Comparison of ENCODE assay signal across 8 mouse cellular contexts in genomic region chr15:80092041-80092441, GRCm38 (mm10). TPM values are rescaled to one million over a fixed set of nuclear protein-coding genes. Genes with fewer than 3 reads are reported as not detected.
DNase-seq lines count a peak whose midpoint lies in the region; ATAC-seq and TF ChIP-seq lines count a peak whose summit lies in the region.

No protein-coding gene starts in this region.

- H3K27ac ChIP-seq in layer of hippocampus, adult 2 months: peak overlapping the region; percentile 92
- peak overlapping the region; percentile 97 for H3K27ac ChIP-seq in cortical plate, adult 2 months (ENCODE audit: insufficient read depth, low read length)
- H3K27ac ChIP-seq in intestine, embryonic 16.5 days (ENCODE audit: low read length): no peak overlapping the region
- H3K27ac ChIP-seq in neural tube, embryonic 15.5 days (replicated peaks): peak overlapping the region; percentile 70; the same call in 1 of the 2 replicates

- H3K4me2 ChIP-seq in intestine, embryonic 16.5 days (ENCODE audit: low read depth, low read length): peak overlapping the region; percentile 85
- H3K4me2 ChIP-seq in neural tube, embryonic 15.5 days: peak overlapping the region; percentile 72

- peak overlapping the region; percentile 80 for H3K9ac ChIP-seq in intestine, embryonic 16.5 days (ENCODE audit: low read depth, low read length)
- H3K9ac ChIP-seq in neural tube, embryonic 15.5 days (replicated peaks): peak overlapping the region; percentile 76

- DNase-seq in layer of hippocampus, adult 2 months (ENCODE audit: low spot score in 2 of 2): no peak
- no peak for DNase-seq in layer of hippocampus, adult 9-11 months
- no peak for DNase-seq in adrenal gland, adult 18-20 months (ENCODE audit: low spot score in 2 of 2)
- no peak for DNase-seq in urinary bladder, postnatal 14 days (ENCODE audit: low spot score)
- no peak for DNase-seq in thymus, postnatal 10 days (ENCODE audit: low spot score in 2 of 2)

- H3K27me3 ChIP-seq in intestine, embryonic 16.5 days (replicated peaks; ENCODE audit: control insufficient read depth, insufficient read depth, low read length): peaks cover 19% of the 10 kb centered on the region
- no peaks in the 10 kb centered on the region for H3K27me3 ChIP-seq in neural tube, embryonic 15.5 days (replicated peaks)

- no peaks in the 10 kb centered on the region for H3K36me3 ChIP-seq in intestine, embryonic 16.5 days (ENCODE audit: control insufficient read depth, insufficient read depth, low read length)
- no peaks in the 10 kb centered on the region for H3K36me3 ChIP-seq in neural tube, embryonic 15.5 days

- H3K9me3 ChIP-seq in intestine, embryonic 16.5 days (ENCODE audit: control insufficient read depth, low read length): no peaks in the 10 kb centered on the region
- H3K9me3 ChIP-seq in neural tube, embryonic 15.5 days (replicated peaks): no peaks in the 10 kb centered on the region

- H3K4me1 ChIP-seq in cortical plate, adult 2 months (ENCODE audit: control insufficient read depth, insufficient read depth, low read length): peaks cover 6% of the 10 kb centered on the region
- H3K4me1 ChIP-seq in intestine, embryonic 16.5 days (ENCODE audit: control insufficient read depth, insufficient read depth, low read length): peaks cover 14% of the 10 kb centered on the region
- peaks cover 40% of the 10 kb centered on the region for H3K4me1 ChIP-seq in neural tube, embryonic 15.5 days

- no peak for TF ChIP-seq CTCF in layer of hippocampus, adult 2 months (conservative IDR thresholded peaks at IDR 0.05)
- TF ChIP-seq CTCF in cortical plate, adult 2 months (IDR thresholded peaks at IDR 0.05; ENCODE audit: extremely low read depth, insufficient read depth, low read length): no peak

- no peak for ATAC-seq in intestine, embryonic 16.5 days
- ATAC-seq in neural tube, embryonic 15.5 days (ENCODE audit: low FRiP score): no peak

- H3K4me3 ChIP-seq in layer of hippocampus, adult 2 months: peak overlapping the region; percentile 94
- H3K4me3 ChIP-seq in cortical plate, adult 2 months (ENCODE audit: insufficient read depth, low read length): peak overlapping the region; percentile 98
- peak overlapping the region; percentile 70 for H3K4me3 ChIP-seq in intestine, embryonic 16.5 days (ENCODE audit: low read length)
- peak overlapping the region; percentile 64 for H3K4me3 ChIP-seq in neural tube, embryonic 15.5 days (replicated peaks)

- 0 out of 2 replicates have a peak, but pooled peaks have one; percentile 3 for TF ChIP-seq POLR2A in cortical plate, adult 2 months (IDR thresholded peaks at IDR 0.05; ENCODE audit: extremely low read depth, insufficient read depth, low read length)

- WGBS in intestine, embryonic 16.5 days: 36% methylated on average over 7 of the region's 7 CpGs
- WGBS in neural tube, embryonic 15.5 days: 13% methylated on average over 7 of the region's 7 CpGs

RNA-seq across cellular contexts. Expression of gene Rpl3, which starts 0.4 kb away (rescaled TPM):
- total RNA-seq in layer of hippocampus, adult 2 months (2021): 100 to 1,000 TPM; 558 to 583 TPM
- polyA plus RNA-seq in cortical plate, adult 2 months (2012; rRNA removed): 680 and 714 TPM in 2 replicates
- polyA plus RNA-seq in intestine, embryonic 16.5 days (2015; fragmentation: Nextera tagmentation; extraction: Ambion mirVana): 1,018 and 1,133 TPM in 2 replicates
- polyA plus RNA-seq in neural tube, embryonic 15.5 days (2015; fragmentation: Nextera tagmentation; extraction: Ambion mirVana): 526 and 732 TPM in 2 replicates
- total RNA-seq in adrenal gland, adult 18-20 months (2021): 100 to 1,000 TPM; 584 to 618 TPM

RNA-seq across cellular contexts. Expression of gene Syngr1, which starts 0.9 kb away (rescaled TPM):
- 100 to 1,000 TPM; 356 to 380 TPM for total RNA-seq in layer of hippocampus, adult 2 months (2021)
- polyA plus RNA-seq in cortical plate, adult 2 months (2012; rRNA removed): 354 and 372 TPM in 2 replicates
- 15.2 and 16.0 TPM in 2 replicates for polyA plus RNA-seq in intestine, embryonic 16.5 days (2015; fragmentation: Nextera tagmentation; extraction: Ambion mirVana)
- polyA plus RNA-seq in neural tube, embryonic 15.5 days (2015; fragmentation: Nextera tagmentation; extraction: Ambion mirVana): 59.3 and 64.6 TPM in 2 replicates
- total RNA-seq in adrenal gland, adult 18-20 months (2021): 10 to 100 TPM; 25.7 to 59.9 TPM

RNA-seq across cellular contexts. Expression of gene Tab1, which starts 40.9 kb away (rescaled TPM):
- total RNA-seq in layer of hippocampus, adult 2 months (2021): 10 to 100 TPM; 28.2 to 30.2 TPM
- 33.6 and 33.8 TPM in 2 replicates for polyA plus RNA-seq in cortical plate, adult 2 months (2012; rRNA removed)
- polyA plus RNA-seq in intestine, embryonic 16.5 days (2015; fragmentation: Nextera tagmentation; extraction: Ambion mirVana): 28.2 and 29.6 TPM in 2 replicates
- polyA plus RNA-seq in neural tube, embryonic 15.5 days (2015; fragmentation: Nextera tagmentation; extraction: Ambion mirVana): 35.9 and 37.4 TPM in 2 replicates
- 1 to 10 TPM; 9.3 to 9.4 TPM for total RNA-seq in adrenal gland, adult 18-20 months (2021)
